28 mouse cellular contexts compared by ENCODE assay signal in genomic region chr9:14966787-14967186, GRCm38 (mm10).
A peak's percentile ranks its signal among the peaks of the same experiment; 100 is the strongest.
DNase-seq lines count a peak whose midpoint lies in the region; ATAC-seq lines count a peak whose summit lies in the region.
"Had no signal": no experiment of that assay in that cellular context is flagged by ENCODE, and none has a peak within 500 bp of the region (broad histone marks: within the 10 kb centered on the region; RNA-seq: fewer than 3 reads in every experiment).

No protein-coding gene starts in this region.

- peak; percentile 73 for ATAC-seq in activated CD4-positive, CD25-positive, alpha-beta regulatory T cell, adult 4 months
- ATAC-seq in midbrain, embryonic 14.5 days (ENCODE audit: low FRiP score, low TSS enrichment) = no peak
- ATAC-seq: forebrain, embryonic 14.5 days; lung, postnatal 0 days; midbrain, embryonic 13.5 days had no signal

- H3K9me3 ChIP-seq in midbrain, embryonic 14.5 days (ENCODE audit: control insufficient read depth, low read length) = no peaks in the 10 kb centered on the region
- H3K9me3 ChIP-seq: embryonic facial prominence, embryonic 12.5 days; heart, embryonic 10.5 days; heart, embryonic 15.5 days; hindbrain, embryonic 12.5 days; limb, embryonic 12.5 days; midbrain, embryonic 13.5 days; neural tube, embryonic 15.5 days had no signal

- H3K4me2 ChIP-seq in midbrain, embryonic 14.5 days (ENCODE audit: low read length) = no peak overlapping the region
- H3K4me2 ChIP-seq: embryonic facial prominence, embryonic 12.5 days; heart, embryonic 15.5 days; hindbrain, embryonic 12.5 days; limb, embryonic 12.5 days; liver, embryonic 11.5 days; midbrain, embryonic 13.5 days; neural tube, embryonic 15.5 days had no signal

- no peaks in the 10 kb centered on the region for H3K27me3 ChIP-seq in midbrain, embryonic 14.5 days (ENCODE audit: control insufficient read depth, insufficient read depth, low read length)
- H3K27me3 ChIP-seq: embryonic facial prominence, embryonic 12.5 days; heart, embryonic 15.5 days; hindbrain, embryonic 12.5 days; limb, embryonic 12.5 days; midbrain, embryonic 13.5 days; neural tube, embryonic 15.5 days had no signal

- no peaks in the 10 kb centered on the region for H3K36me3 ChIP-seq in midbrain, embryonic 14.5 days (ENCODE audit: control insufficient read depth, insufficient read depth, low read length)
- H3K36me3 ChIP-seq: embryonic facial prominence, embryonic 12.5 days; heart, embryonic 10.5 days; heart, embryonic 15.5 days; hindbrain, embryonic 12.5 days; limb, embryonic 12.5 days; midbrain, embryonic 13.5 days; neural tube, embryonic 15.5 days had no signal

- no peaks in the 10 kb centered on the region for H3K4me1 ChIP-seq in midbrain, embryonic 14.5 days (ENCODE audit: control insufficient read depth, insufficient read depth, low read length)
- H3K4me1 ChIP-seq: embryonic facial prominence, embryonic 12.5 days; heart, embryonic 10.5 days; heart, embryonic 15.5 days; hindbrain, embryonic 12.5 days; limb, embryonic 12.5 days; midbrain, embryonic 13.5 days; neural tube, embryonic 15.5 days had no signal

- DNase-seq in 416B (ENCODE audit: low read depth) = peak; percentile 12
- DNase-seq in CD4-positive helper T cell, adult 2 months (ENCODE audit: low read depth, low spot score) = peak; percentile 49
- peak; percentile 66 for DNase-seq in thymus, postnatal 0 days (ENCODE audit: low spot score)
- no peak for DNase-seq in heart, adult 18-20 months
- DNase-seq in spleen, postnatal 36 days (ENCODE audit: low spot score in 2 of 2) = no peak
- DNase-seq in midbrain, embryonic 14.5 days = no peak
- no peak for DNase-seq in embryo, embryonic 11 days
- DNase-seq: adrenal gland, adult 8-10 months; cerebellum, adult 2 months; cerebellum, postnatal 25 days; gastrocnemius, postnatal 14 days; kidney, adult 11 months; kidney, postnatal 36 days; right cerebral cortex, adult 18-20 months had no signal

- WGBS in midbrain, embryonic 14.5 days = 50% methylated on average over 4 of the region's 4 CpGs

- no peak overlapping the region for H3K27ac ChIP-seq in midbrain, embryonic 14.5 days (replicated peaks; ENCODE audit: low read depth, low read length)
- H3K27ac ChIP-seq: embryonic facial prominence, embryonic 12.5 days; heart, embryonic 10.5 days; heart, embryonic 15.5 days; hindbrain, embryonic 12.5 days; layer of hippocampus, adult 2 months; left cerebral cortex, adult 2 months; limb, embryonic 12.5 days; macrophage; midbrain, embryonic 13.5 days; neural tube, embryonic 15.5 days had no signal

- H3K9ac ChIP-seq in midbrain, embryonic 14.5 days (replicated peaks; ENCODE audit: low read length) = no peak overlapping the region
- H3K9ac ChIP-seq: embryonic facial prominence, embryonic 12.5 days; heart, embryonic 15.5 days; hindbrain, embryonic 12.5 days; limb, embryonic 12.5 days; midbrain, embryonic 13.5 days; neural tube, embryonic 15.5 days had no signal

- no peak overlapping the region for H3K4me3 ChIP-seq in midbrain, embryonic 14.5 days (replicated peaks; ENCODE audit: low read depth, low read length)
- H3K4me3 ChIP-seq: embryonic facial prominence, embryonic 12.5 days; heart, embryonic 10.5 days; heart, embryonic 15.5 days; hindbrain, embryonic 12.5 days; layer of hippocampus, adult 2 months; left cerebral cortex, adult 2 months; limb, embryonic 12.5 days; midbrain, embryonic 13.5 days; neural tube, embryonic 15.5 days had no signal

Comparison
In these comparisons a context has a peak if more than half of its experiments do, and no peak if none do; other contexts are left out.
1. DNase-seq: peak in 416B (single experiment), CD4-positive helper T cell, adult 2 months (single experiment) and thymus, postnatal 0 days (single experiment); none in heart, adult 18-20 months (0 of 2), spleen, postnatal 36 days (0 of 2), midbrain, embryonic 14.5 days (single experiment) and embryo, embryonic 11 days (single experiment).